8 mouse cellular contexts compared by ENCODE assay signal in genomic region chr8:121832503-121832902, GRCm38 (mm10). TPM values are rescaled to one million over a fixed set of nuclear protein-coding genes. Genes with fewer than 3 reads are reported as not detected.
A peak's percentile ranks its signal among the peaks of the same experiment; 100 is the strongest.
DNase-seq lines count a peak whose midpoint lies in the region; ATAC-seq lines count a peak whose summit lies in the region.

No protein-coding gene starts in this region.

- no peak overlapping the region for H3K4me3 ChIP-seq in forebrain, embryonic 12.5 days (replicated peaks)
- H3K4me3 ChIP-seq in hindbrain, embryonic 16.5 days (ENCODE audit: low read length), result no peak overlapping the region

- no peak overlapping the region for H3K27ac ChIP-seq in forebrain, embryonic 12.5 days
- no peak overlapping the region for H3K27ac ChIP-seq in hindbrain, embryonic 16.5 days (ENCODE audit: low read depth, low read length)

- WGBS in forebrain, embryonic 12.5 days, result 15% methylated on average over 6 of the region's 6 CpGs
- 17% methylated on average over 6 of the region's 6 CpGs for WGBS in hindbrain, embryonic 16.5 days

- intact Hi-C loops in left cerebral cortex, postnatal 14 days (cut with DNase I), result loop anchor here (5.0 kb wide), 1 partner anchor 115 kb away; no protein-coding TSS in a partner anchor

- peak; percentile 84 for DNase-seq in testis, postnatal 10 days (ENCODE audit: low spot score)
- DNase-seq in testis, postnatal 14 days (ENCODE audit: low spot score), result no peak
- DNase-seq in c-Kit-negative CD71-positive TER-119-positive erythroid progenitor cells, embryonic 14.5 days (ENCODE audit: low read depth, low spot score), result peak; percentile 50
- DNase-seq in left cerebral cortex, postnatal 14 days (ENCODE audit: low spot score in 2 of 2), result peak; percentile 81 to 88
- DNase-seq in spleen, postnatal 4 days (ENCODE audit: low spot score in 2 of 2), result peak; percentile 64 to 83

- ATAC-seq in forebrain, embryonic 12.5 days (ENCODE audit: low FRiP score), result 0 out of 2 replicates have a peak, but pooled peaks have one; percentile 44
- ATAC-seq in hindbrain, embryonic 16.5 days, result no peak
- ATAC-seq in megakaryocyte-erythroid progenitor cell, adult 5-6 weeks (replicated peaks; ENCODE audit: low FRiP score, low TSS enrichment, poor library complexity, severe bottlenecking), result peak; percentile 75

- H3K4me2 ChIP-seq in forebrain, embryonic 12.5 days, result no peak overlapping the region
- no peak overlapping the region; the same call in 1 of the 2 replicates for H3K4me2 ChIP-seq in hindbrain, embryonic 16.5 days (ENCODE audit: low read length)

- H3K9ac ChIP-seq in forebrain, embryonic 12.5 days, result no peak overlapping the region
- H3K9ac ChIP-seq in hindbrain, embryonic 16.5 days (ENCODE audit: low read depth, low read length), result peak overlapping the region; percentile 35; the same call in 1 of the 2 replicates

- H3K36me3 ChIP-seq in forebrain, embryonic 12.5 days (replicated peaks), result no peaks in the 10 kb centered on the region
- H3K36me3 ChIP-seq in hindbrain, embryonic 16.5 days (ENCODE audit: control insufficient read depth, insufficient read depth, low read length), result no peaks in the 10 kb centered on the region

- H3K4me1 ChIP-seq in forebrain, embryonic 12.5 days, result peaks cover 12% of the 10 kb centered on the region
- peaks cover 16% of the 10 kb centered on the region for H3K4me1 ChIP-seq in hindbrain, embryonic 16.5 days (ENCODE audit: control insufficient read depth, insufficient read depth, low read depth, low read length)

- H3K9me3 ChIP-seq in forebrain, embryonic 12.5 days, result no peaks in the 10 kb centered on the region
- H3K9me3 ChIP-seq in hindbrain, embryonic 16.5 days (ENCODE audit: control insufficient read depth, low read length), result no peaks in the 10 kb centered on the region

- 0 out of 2 replicates have a peak, but pooled peaks cover 2% of the 10 kb centered on the region for H3K27me3 ChIP-seq in forebrain, embryonic 12.5 days
- no peaks in the 10 kb centered on the region for H3K27me3 ChIP-seq in hindbrain, embryonic 16.5 days (replicated peaks; ENCODE audit: control insufficient read depth, insufficient read depth, low read length)

RNA-seq across cellular contexts. Expression of gene Klhdc4, which starts 3.1 kb away (rescaled TPM):
- 53.1 and 53.9 TPM in 2 replicates for polyA plus RNA-seq in forebrain, embryonic 12.5 days (2016; fragmentation: Nextera tagmentation; extraction: Ambion mirVana)
- 42.1 and 44.5 TPM in 2 replicates for polyA plus RNA-seq in hindbrain, embryonic 16.5 days (2015; fragmentation: Nextera tagmentation; extraction: Ambion mirVana)
- total RNA-seq in left cerebral cortex, postnatal 14 days (2021), result 10 to 100 TPM; 26.0 to 27.1 TPM
- total RNA-seq in megakaryocyte-erythroid progenitor cell, adult 5-6 weeks (2014; fragmentation: Nextera tagmentation), result 45.6 and 50.3 TPM in 2 replicates
- 36.1 and 42.6 TPM in 2 replicates for total RNA-seq in megakaryocyte-erythroid progenitor cell, adult 5-6 weeks (2017)
